ENCODE assay signal across 15 mouse cellular contexts in genomic region chr9:43260661-43261060, GRCm38 (mm10). TPM values are rescaled to one million over a fixed set of nuclear protein-coding genes. Genes with fewer than 3 reads are reported as not detected.
DNase-seq lines count a peak whose midpoint lies in the region; ATAC-seq lines count a peak whose summit lies in the region.
"Had no signal": no experiment of that assay in that cellular context is flagged by ENCODE, and none has a peak within 500 bp of the region (broad histone marks: within the 10 kb centered on the region; RNA-seq: fewer than 3 reads in every experiment).

No protein-coding gene starts in this region.

- H3K27me3 ChIP-seq in hindbrain, embryonic 10.5 days (ENCODE audit: insufficient read depth, poor library complexity, severe bottlenecking), result peaks cover 14% of the 10 kb centered on the region
- no peaks in the 10 kb centered on the region for H3K27me3 ChIP-seq in hindbrain, embryonic 11.5 days (ENCODE audit: control insufficient read depth, insufficient read depth, low read length)
- H3K27me3 ChIP-seq in neural tube, embryonic 11.5 days (ENCODE audit: control insufficient read depth, insufficient read depth, low read length), result no peaks in the 10 kb centered on the region
- H3K27me3 ChIP-seq in limb, embryonic 12.5 days, result no peaks in the 10 kb centered on the region
- H3K27me3 ChIP-seq: hindbrain, embryonic 15.5 days; neural tube, embryonic 12.5 days had no signal

- no peak for DNase-seq in hindbrain, embryonic 10.5 days (ENCODE audit: low spot score)
- DNase-seq in hindbrain, embryonic 11.5 days (ENCODE audit: low spot score), result no peak
- DNase-seq in neural tube, embryonic 11.5 days (ENCODE audit: low spot score), result no peak
- no peak for DNase-seq in neural tube, embryonic 10.5 days (ENCODE audit: extremely low spot score, low spot score)
- no peak for DNase-seq in embryo, embryonic 10.5 days (ENCODE audit: low spot score)
- DNase-seq in left cerebral cortex, postnatal 4 days, result no peak
- no peak for DNase-seq in thymus, postnatal 25 days
- DNase-seq: adrenal gland, postnatal 10 days; cerebellum, postnatal 25 days; thymus, postnatal 14 days had no signal

- H3K9ac ChIP-seq in hindbrain, embryonic 11.5 days (ENCODE audit: low read depth, low read length), result no peak overlapping the region
- no peak overlapping the region for H3K9ac ChIP-seq in neural tube, embryonic 11.5 days (ENCODE audit: low read length)
- no peak overlapping the region for H3K9ac ChIP-seq in limb, embryonic 12.5 days (replicated peaks)
- H3K9ac ChIP-seq: hindbrain, embryonic 15.5 days; midbrain, embryonic 13.5 days; neural tube, embryonic 12.5 days had no signal

- peaks cover 61% of the 10 kb centered on the region for H3K4me1 ChIP-seq in hindbrain, embryonic 10.5 days (replicated peaks)
- H3K4me1 ChIP-seq in hindbrain, embryonic 11.5 days (replicated peaks; ENCODE audit: control insufficient read depth, insufficient read depth, low read length), result no peaks in the 10 kb centered on the region
- H3K4me1 ChIP-seq in neural tube, embryonic 11.5 days (ENCODE audit: control insufficient read depth, insufficient read depth, low read length), result peaks cover 13% of the 10 kb centered on the region
- peaks cover 85% of the 10 kb centered on the region for H3K4me1 ChIP-seq in limb, embryonic 12.5 days (replicated peaks)
- H3K4me1 ChIP-seq: hindbrain, embryonic 15.5 days had no signal

- no peaks in the 10 kb centered on the region for H3K36me3 ChIP-seq in hindbrain, embryonic 10.5 days
- no peaks in the 10 kb centered on the region for H3K36me3 ChIP-seq in hindbrain, embryonic 11.5 days (ENCODE audit: control insufficient read depth, insufficient read depth, low read length)
- H3K36me3 ChIP-seq in neural tube, embryonic 11.5 days (ENCODE audit: control insufficient read depth, insufficient read depth, low read length), result no peaks in the 10 kb centered on the region
- no peaks in the 10 kb centered on the region for H3K36me3 ChIP-seq in limb, embryonic 12.5 days
- H3K36me3 ChIP-seq: hindbrain, embryonic 15.5 days; midbrain, embryonic 13.5 days; neural tube, embryonic 12.5 days had no signal

- 90% methylated on average over 7 of the region's 7 CpGs for WGBS in hindbrain, embryonic 10.5 days
- WGBS in hindbrain, embryonic 11.5 days, result 88% methylated on average over 7 of the region's 7 CpGs
- WGBS in neural tube, embryonic 11.5 days, result 77% methylated on average over 6 of the region's 7 CpGs
- WGBS in limb, embryonic 12.5 days, result 66% methylated on average over 7 of the region's 7 CpGs

- no peak for ATAC-seq in hindbrain, embryonic 11.5 days (ENCODE audit: low FRiP score)
- no peak for ATAC-seq in neural tube, embryonic 11.5 days (ENCODE audit: insufficient read depth, low FRiP score, low TSS enrichment)
- no peak for ATAC-seq in limb, embryonic 12.5 days (ENCODE audit: insufficient number of reproducible peaks, insufficient read depth, low FRiP score, low TSS enrichment, low read depth)
- ATAC-seq: midbrain, embryonic 13.5 days had no signal

- no peak overlapping the region for H3K4me2 ChIP-seq in hindbrain, embryonic 11.5 days (replicated peaks; ENCODE audit: low read depth, low read length)
- no peak overlapping the region for H3K4me2 ChIP-seq in neural tube, embryonic 11.5 days (ENCODE audit: low read depth)
- 0 out of 2 replicates have a peak overlapping the region, but pooled peaks have one; percentile 37 for H3K4me2 ChIP-seq in limb, embryonic 12.5 days
- H3K4me2 ChIP-seq: hindbrain, embryonic 15.5 days; midbrain, embryonic 13.5 days; neural tube, embryonic 12.5 days had no signal

- no peak overlapping the region for H3K4me3 ChIP-seq in hindbrain, embryonic 10.5 days
- no peak overlapping the region for H3K4me3 ChIP-seq in hindbrain, embryonic 11.5 days (ENCODE audit: low read depth, low read length)
- H3K4me3 ChIP-seq in neural tube, embryonic 11.5 days (ENCODE audit: low read depth, low read length), result no peak overlapping the region
- no peak overlapping the region for H3K4me3 ChIP-seq in limb, embryonic 12.5 days (replicated peaks)
- H3K4me3 ChIP-seq: hindbrain, embryonic 15.5 days; midbrain, embryonic 13.5 days; neural tube, embryonic 12.5 days had no signal

- H3K27ac ChIP-seq in hindbrain, embryonic 10.5 days, result peak overlapping the region; percentile 72
- H3K27ac ChIP-seq in hindbrain, embryonic 11.5 days (ENCODE audit: low read depth, low read length), result no peak overlapping the region
- H3K27ac ChIP-seq in neural tube, embryonic 11.5 days (ENCODE audit: low read depth, low read length), result peak overlapping the region; percentile 53
- H3K27ac ChIP-seq in limb, embryonic 12.5 days, result peak overlapping the region; percentile 94
- H3K27ac ChIP-seq: hindbrain, embryonic 15.5 days; midbrain, embryonic 13.5 days; neural tube, embryonic 12.5 days had no signal

- intact Hi-C loops in left cerebral cortex, postnatal 4 days (cut with DNase I), result no loop called here

- H3K9me3 ChIP-seq in hindbrain, embryonic 10.5 days, result no peaks in the 10 kb centered on the region
- H3K9me3 ChIP-seq in hindbrain, embryonic 11.5 days (ENCODE audit: control insufficient read depth, low read length), result no peaks in the 10 kb centered on the region
- H3K9me3 ChIP-seq in neural tube, embryonic 11.5 days (ENCODE audit: control insufficient read depth, low read length), result no peaks in the 10 kb centered on the region
- no peaks in the 10 kb centered on the region for H3K9me3 ChIP-seq in limb, embryonic 12.5 days
- H3K9me3 ChIP-seq: hindbrain, embryonic 15.5 days; midbrain, embryonic 13.5 days; neural tube, embryonic 12.5 days had no signal

RNA-seq across cellular contexts. Expression of gene Oaf, which starts 20.9 kb away (rescaled TPM):
- polyA plus RNA-seq in hindbrain, embryonic 10.5 days (2016; fragmentation: Nextera tagmentation; extraction: Ambion mirVana), result 34.9 and 43.0 TPM in 2 replicates
- polyA plus RNA-seq in hindbrain, embryonic 11.5 days (2014; fragmentation: Nextera tagmentation; extraction: Ambion mirVana), result 34.7 and 41.4 TPM in 2 replicates
- polyA plus RNA-seq in neural tube, embryonic 11.5 days (2014; fragmentation: Nextera tagmentation; extraction: Ambion mirVana), result 67.3 and 67.9 TPM in 2 replicates
- 100 and 102 TPM in 2 replicates for polyA plus RNA-seq in limb, embryonic 12.5 days (2016; fragmentation: Nextera tagmentation; extraction: Ambion mirVana)
- total RNA-seq in left cerebral cortex, postnatal 4 days (2021), result 1 to 10 TPM; 3.6 to 4.1 TPM

RNA-seq across cellular contexts. Expression of gene Trim29, which starts 50.0 kb away (rescaled TPM):
- 1.9 and 2.1 TPM in 2 replicates for polyA plus RNA-seq in hindbrain, embryonic 10.5 days (2016; fragmentation: Nextera tagmentation; extraction: Ambion mirVana)
- polyA plus RNA-seq in hindbrain, embryonic 11.5 days (2014; fragmentation: Nextera tagmentation; extraction: Ambion mirVana), result 0.82 and 2.4 TPM in 2 replicates
- polyA plus RNA-seq in neural tube, embryonic 11.5 days (2014; fragmentation: Nextera tagmentation; extraction: Ambion mirVana), result 2.4 and 2.7 TPM in 2 replicates
- polyA plus RNA-seq in limb, embryonic 12.5 days (2016; fragmentation: Nextera tagmentation; extraction: Ambion mirVana), result 10.9 and 11.1 TPM in 2 replicates
- not detected for total RNA-seq in left cerebral cortex, postnatal 4 days (2021)
- polyA plus RNA-seq: hindbrain, embryonic 15.5 days had no signal

RNA-seq across cellular contexts. Expression of gene Pou2f3, which starts 50.5 kb away (rescaled TPM):
- polyA plus RNA-seq in hindbrain, embryonic 10.5 days (2016; fragmentation: Nextera tagmentation; extraction: Ambion mirVana), result 0.09 TPM in 1 of 2 replicates, not detected in the other
- not detected in 2 replicates for polyA plus RNA-seq in hindbrain, embryonic 11.5 days (2014; fragmentation: Nextera tagmentation; extraction: Ambion mirVana)
- polyA plus RNA-seq in neural tube, embryonic 11.5 days (2014; fragmentation: Nextera tagmentation; extraction: Ambion mirVana), result not detected in 2 replicates
- not detected in 2 replicates for polyA plus RNA-seq in limb, embryonic 12.5 days (2016; fragmentation: Nextera tagmentation; extraction: Ambion mirVana)
- total RNA-seq in left cerebral cortex, postnatal 4 days (2021), result not detected
- total RNA-seq: adrenal gland, postnatal 10 days; left cerebral cortex, postnatal 10 days had no signal
- polyA plus RNA-seq: neural tube, embryonic 12.5 days had no signal
